ENCODE assay signal across 1 mouse cellular context in genomic region chr14:34107594-34107993, GRCm38 (mm10).
TF ChIP-seq lines count a peak whose summit lies in the region.

No protein-coding gene starts in this region.

TF ChIP-seq in CH12.LX, 34 proteins besides CTCF, POLR2A, EP300 and RAD21 (continued from another document):
- TF ChIP-seq PAX5 (IDR thresholded peaks at IDR 0.05; ENCODE audit: low read length) (no peak), HCFC1 (IDR thresholded peaks at IDR 0.05; ENCODE audit: low read depth, low read length) (no peak), POLR2AphosphoS2 (IDR thresholded peaks at IDR 0.05; ENCODE audit: low read depth, low read length) (no peak), ZC3H11A (IDR thresholded peaks at IDR 0.05; ENCODE audit: low read depth, low read length) (no peak), MEF2A (IDR thresholded peaks at IDR 0.05; ENCODE audit: borderline replicate concordance, low read depth, low read length) (no peak), MAZ (IDR thresholded peaks at IDR 0.05; ENCODE audit: low read depth, low read length) (no peak), E2F4 (IDR thresholded peaks at IDR 0.05; ENCODE audit: insufficient replicate concordance, low read depth, low read length) (no peak), RCOR1 (conservative IDR thresholded peaks at IDR 0.05; ENCODE audit: low read depth, low read length) (no peak), SMC3 (IDR thresholded peaks at IDR 0.05; ENCODE audit: low read depth, low read length) (no peak), MAX (IDR thresholded peaks at IDR 0.05; ENCODE audit: low read length) (no peak), UBTF (IDR thresholded peaks at IDR 0.05; ENCODE audit: low read depth, low read length) (no peak), ZNF384 (IDR thresholded peaks at IDR 0.05; ENCODE audit: low read depth, low read length) (no peak), CHD2 (IDR thresholded peaks at IDR 0.05; ENCODE audit: low read length) (no peak), MYC (IDR thresholded peaks at IDR 0.05; ENCODE audit: low read depth, low read length) (no peak), BHLHE40 (IDR thresholded peaks at IDR 0.05; ENCODE audit: low read depth, low read length) (no peak)
TF ChIP-seq in CH12.LX: peak in this region for 0.
